Mouse (Mus musculus) hindbrain, embryonic 11.5 days (tissue): ENCODE data around the gene Sema5a. TPM values are rescaled to one million over a fixed set of nuclear protein-coding genes. Genes with fewer than 3 reads are reported as not detected.

Experiments used
- ATAC-seq: fragments of 200-750 bp; cut with Nextera tagmentation; 2 replicates; pipeline ENCODE4 v1.8.0; 2017; ENCODE audit warnings: mild to moderate bottlenecking, moderate TSS enrichment, moderate library complexity; ENCODE audit not compliant: low FRiP score
- DNase-seq: peaks from one replicate; pipeline ENCODE4 v3.0.0-alpha.2; 2015; ENCODE audit warnings: low spot score
- H3K27ac ChIP-seq: fragments of 300-500 bp; sonication (generic); 2 replicates; pipeline ENCODE4 v1.5.1; 2014; ENCODE audit warnings: mild to moderate bottlenecking, low read depth, low read length
- H3K27me3 ChIP-seq: fragments of 300-500 bp; sonication (generic); 2 replicates; pipeline ENCODE4 v1.6.1; 2014; ENCODE audit warnings: mild to moderate bottlenecking, low read length, moderate library complexity, mixed read lengths; ENCODE audit not compliant: control insufficient read depth, insufficient read depth
- H3K36me3 ChIP-seq: fragments of 300-500 bp; sonication (generic); 2 replicates; pipeline ENCODE4 v1.6.1; 2014; ENCODE audit warnings: mild to moderate bottlenecking, low read length, moderate library complexity, mixed read lengths; ENCODE audit not compliant: control insufficient read depth, insufficient read depth
- H3K4me1 ChIP-seq: fragments of 300-500 bp; sonication (generic); replicated peaks from 2 replicates; pipeline ENCODE4 v1.6.1; 2014; ENCODE audit warnings: low read length, mixed read lengths; ENCODE audit not compliant: control insufficient read depth, insufficient read depth
- H3K4me2 ChIP-seq: fragments of 300-500 bp; sonication (generic); replicated peaks from 2 replicates; pipeline ENCODE4 v1.6.1; 2014; ENCODE audit warnings: mild to moderate bottlenecking, low read depth, low read length
- H3K4me3 ChIP-seq: fragments of 300-500 bp; sonication (generic); 2 replicates; pipeline ENCODE4 v1.5.1; 2014; ENCODE audit warnings: low read depth, low read length
- H3K9ac ChIP-seq: fragments of 300-500 bp; sonication (generic); 2 replicates; pipeline ENCODE4 v1.6.1; 2014; ENCODE audit warnings: low read depth, low read length
- H3K9me3 ChIP-seq: fragments of 300-500 bp; sonication (generic); 2 replicates; pipeline ENCODE4 v1.6.1; 2016; ENCODE audit warnings: low read length; ENCODE audit not compliant: control insufficient read depth
- WGBS: fragments of 180-500 bp; shearing (Covaris S2); extraction: QIAGEN DNeasy Blood & Tissue Kit; methylation state at CpG from one replicate; pipeline ENCODE4 v1.1.7; 2014; 5-methylcytosine and 5-hydroxymethylcytosine counted together
- polyA plus RNA-seq: library from polyadenylated mRNA; unstranded; fragments of >200 nt; fragmentation: Nextera tagmentation; extraction: Ambion mirVana; gene quantifications from 2 replicates; pipeline ENCODE4 v1.2.1, GENCODE M21; 2014

Sema5a gene
- polyA plus RNA-seq, 1 experiment from 2014 or later: 7.5 TPM

DNA sequence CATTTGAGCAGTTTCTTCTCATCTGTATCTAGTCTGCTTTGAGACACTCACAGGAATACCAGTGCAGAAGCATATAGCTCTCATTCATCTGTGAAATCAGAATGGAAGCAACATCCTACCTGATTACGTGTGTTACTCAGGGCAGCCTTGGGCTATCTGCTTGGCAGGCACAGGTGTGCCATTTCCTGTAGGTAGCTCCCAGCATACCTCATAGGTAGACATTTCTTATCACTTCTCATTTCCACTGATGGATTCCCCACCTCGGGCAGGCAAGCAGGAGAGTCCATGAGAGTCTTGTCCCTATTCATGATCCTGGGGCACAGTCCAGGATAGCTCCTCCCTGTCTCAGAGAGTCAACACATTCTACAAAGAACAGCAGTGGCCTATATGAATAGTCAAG, 381.4 kb downstream of the Sema5a start:
- 91% methylated on average over 2 of the region's 2 CpGs for WGBS
- ATAC-seq (no peak), DNase-seq (no peak)
- Histone ChIP-seq H3K4me2 (no peak overlapping the region), H3K27ac (no peak overlapping the region), H3K9ac (no peak overlapping the region), H3K9me3 (no peaks in the 10 kb centered on the region), H3K4me1 (no peaks in the 10 kb centered on the region), H3K36me3 (no peaks in the 10 kb centered on the region), H3K27me3 (no peaks in the 10 kb centered on the region), H3K4me3 (no peak overlapping the region)

- 94% methylated on average over 8 of the region's 8 CpGs for WGBS
- Histone ChIP-seq H3K27ac (no peak overlapping the region), H3K4me2 (no peak overlapping the region), H3K4me3 (no peak overlapping the region), H3K36me3 (no peaks in the 10 kb centered on the region), H3K4me1 (no peaks in the 10 kb centered on the region), H3K9me3 (no peaks in the 10 kb centered on the region), H3K9ac (no peak overlapping the region), H3K27me3 (no peaks in the 10 kb centered on the region)
- DNase-seq (no peak), ATAC-seq (no peak)
Measured at GRCm38 (mm10) chr15:32633713-32634112, 389.1 kb downstream of the Sema5a start.

DNA sequence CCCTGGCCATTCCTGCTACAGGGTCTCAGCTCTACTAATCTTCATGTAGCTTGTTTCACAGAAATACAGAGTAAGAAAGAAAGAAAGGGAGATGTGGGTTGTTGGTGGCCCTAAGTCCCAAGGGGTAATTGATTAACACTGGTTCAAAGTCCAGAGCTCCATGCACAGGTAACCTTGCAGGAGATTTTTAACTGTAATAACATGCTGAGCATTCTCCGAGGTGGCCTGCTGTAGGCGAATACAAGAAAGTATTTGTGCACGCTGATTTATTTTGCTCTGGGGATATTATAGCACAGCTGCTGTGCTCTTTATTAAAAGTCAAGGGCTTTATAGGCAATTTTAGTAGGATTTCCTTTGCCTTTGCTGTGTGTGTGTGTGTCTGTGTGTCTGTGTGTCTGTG, 393.3 kb downstream of the Sema5a start:
- no peaks in the 10 kb centered on the region for H3K4me1 ChIP-seq
- no peaks in the 10 kb centered on the region for H3K9me3 ChIP-seq
- no peak overlapping the region for H3K4me2 ChIP-seq
- DNase-seq: no peak
- H3K27ac ChIP-seq: no peak overlapping the region
- H3K9ac ChIP-seq: no peak overlapping the region
- no peaks in the 10 kb centered on the region for H3K27me3 ChIP-seq
- ATAC-seq: no peak
- no peak overlapping the region for H3K4me3 ChIP-seq
- H3K36me3 ChIP-seq: no peaks in the 10 kb centered on the region
- 87% methylated on average over 3 of the region's 3 CpGs for WGBS

GRCm38 (mm10) chr15:32647061-32647687, 402.6 kb downstream of the Sema5a start:
- ATAC-seq (no peak), DNase-seq (no peak)
- no peaks in the 10 kb centered on the region for H3K4me1 ChIP-seq
- H3K4me3 ChIP-seq: no peak overlapping the region
- H3K27ac ChIP-seq: no peak overlapping the region
- H3K4me2 ChIP-seq: no peak overlapping the region
- WGBS: 91% methylated on average over 1 of the region's 1 CpGs
- no peaks in the 10 kb centered on the region for H3K36me3 ChIP-seq
- H3K9me3 ChIP-seq: no peaks in the 10 kb centered on the region
- H3K9ac ChIP-seq: no peak overlapping the region
- no peaks in the 10 kb centered on the region for H3K27me3 ChIP-seq

GRCm38 (mm10) chr15:32654046-32654445, 409.4 kb downstream of the Sema5a start:
- H3K9ac ChIP-seq: no peak overlapping the region

GRCm38 (mm10) chr15:32656017-32656416, 411.4 kb downstream of the Sema5a start:
- no peak overlapping the region for H3K9ac ChIP-seq
- H3K4me1 ChIP-seq: no peaks in the 10 kb centered on the region
- ATAC-seq (no peak), DNase-seq (no peak)
- no peaks in the 10 kb centered on the region for H3K9me3 ChIP-seq
- no peak overlapping the region for H3K4me3 ChIP-seq
- no peak overlapping the region for H3K27ac ChIP-seq
- H3K27me3 ChIP-seq: no peaks in the 10 kb centered on the region
- no peaks in the 10 kb centered on the region for H3K36me3 ChIP-seq
- WGBS: 82% methylated on average over 4 of the region's 4 CpGs
- H3K4me2 ChIP-seq: no peak overlapping the region

More at GRCm38 (mm10) chr15:32654046-32654445, 409.4 kb downstream of the Sema5a start:
- H3K27ac ChIP-seq: no peak overlapping the region
- no peak overlapping the region for H3K4me2 ChIP-seq
- H3K27me3 ChIP-seq: no peaks in the 10 kb centered on the region
- H3K36me3 ChIP-seq: no peaks in the 10 kb centered on the region
- WGBS: 84% methylated on average over 3 of the region's 3 CpGs
- no peak overlapping the region for H3K4me3 ChIP-seq
- no peaks in the 10 kb centered on the region for H3K4me1 ChIP-seq
- H3K9me3 ChIP-seq: no peaks in the 10 kb centered on the region
- ATAC-seq (no peak), DNase-seq (no peak)

GRCm38 (mm10) chr15:32676446-32676845, 431.8 kb downstream of the Sema5a start:
- Histone ChIP-seq H3K4me3 (no peak overlapping the region), H3K27me3 (no peaks in the 10 kb centered on the region), H3K9ac (no peak overlapping the region), H3K27ac (no peak overlapping the region), H3K4me2 (no peak overlapping the region), H3K9me3 (no peaks in the 10 kb centered on the region), H3K4me1 (no peaks in the 10 kb centered on the region), H3K36me3 (no peaks in the 10 kb centered on the region)
- WGBS: 93% methylated on average over 1 of the region's 1 CpGs
- no peak for DNase-seq
- no peak for ATAC-seq

GRCm38 (mm10) chr15:32685152-32685551, 440.5 kb downstream of the Sema5a start:
- H3K36me3 ChIP-seq: no peaks in the 10 kb centered on the region
- no peaks in the 10 kb centered on the region for H3K9me3 ChIP-seq
- ATAC-seq (no peak), DNase-seq (no peak)
- 78% methylated on average over 4 of the region's 4 CpGs for WGBS
- no peak overlapping the region for H3K4me3 ChIP-seq
- no peak overlapping the region for H3K4me2 ChIP-seq
- H3K4me1 ChIP-seq: no peaks in the 10 kb centered on the region
- no peaks in the 10 kb centered on the region for H3K27me3 ChIP-seq
- no peak overlapping the region for H3K9ac ChIP-seq
- H3K27ac ChIP-seq: no peak overlapping the region

GRCm38 (mm10) chr15:32691021-32691420, 446.4 kb downstream of the Sema5a start:
- no peak for DNase-seq
- H3K36me3 ChIP-seq: no peaks in the 10 kb centered on the region

More at GRCm38 (mm10) chr15:32691021-32691420, 446.4 kb downstream of the Sema5a start:
- H3K4me1 ChIP-seq: no peaks in the 10 kb centered on the region
- no peak for ATAC-seq
- no peak overlapping the region for H3K27ac ChIP-seq
- H3K4me2 ChIP-seq: no peak overlapping the region
- H3K27me3 ChIP-seq: no peaks in the 10 kb centered on the region
- H3K9ac ChIP-seq: no peak overlapping the region
- no peaks in the 10 kb centered on the region for H3K9me3 ChIP-seq
- no peak overlapping the region for H3K4me3 ChIP-seq
